Mouse (Mus musculus): ENCODE measurements around the gene Akap6. TPM values are rescaled to one million over a fixed set of nuclear protein-coding genes. Genes with fewer than 3 reads are reported as not detected.

The Akap6 gene
- total and polyA plus RNA-seq, 3 experiments, result 0.12 to 0.42 (median 0.33) TPM

DNA sequence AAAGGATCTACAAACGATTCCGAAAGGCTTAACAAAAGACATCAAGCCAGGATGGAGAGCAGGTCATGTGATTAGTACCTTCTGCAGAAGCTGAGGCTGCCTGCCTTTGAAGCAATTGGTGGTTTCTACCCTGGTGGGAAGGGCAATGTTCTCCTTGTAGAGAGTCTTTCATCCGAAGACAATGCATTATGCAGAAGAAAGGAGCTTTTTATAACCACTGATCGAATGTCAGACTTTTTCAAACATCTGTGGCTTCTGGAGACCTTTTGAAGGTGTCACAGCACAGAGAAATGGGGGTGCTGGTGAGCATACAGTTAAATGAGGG is 97.2 kb downstream of the Akap6 start:
- H3K4me1 ChIP-seq (ENCODE audit: control insufficient read depth in 1 of 2, insufficient read depth in 2 of 2), result peaks cover 14 to 37% of the 10 kb centered on the region in 2 experiments
- no peaks in the 10 kb centered on the region for H3K36me3 ChIP-seq (replicated peaks in 1 of 2; ENCODE audit: control insufficient read depth in 1 of 2, insufficient read depth in 1 of 2, low read length in 1 of 2)
- no peaks in the 10 kb centered on the region for H3K27me3 ChIP-seq (replicated peaks)
- H3K79me2 ChIP-seq (replicated peaks; ENCODE audit: control insufficient read depth, extremely low read depth, insufficient read depth, poor library complexity, severe bottlenecking), result no peaks in the 10 kb centered on the region
- in situ Hi-C loops (cut with MboI; ENCODE audit: low pct_ligation_motif_present, low pct_unique_long_range_greater_than_20kb, low sequenced_read_pairs) (no loop called here), dilution Hi-C loops (cut with MboI; ENCODE audit: extremely low pct_ligation_motif_present, extremely low pct_unique_long_range_greater_than_20kb, low sequenced_read_pairs) (no loop called here)
- no peak overlapping the region for H3K4me3 ChIP-seq (replicated peaks in 1 of 3; ENCODE audit: low read depth in 2 of 3, low read length in 2 of 3, poor library complexity in 1 of 3)
- no peak for TF ChIP-seq GABPA (IDR thresholded peaks at IDR 0.05; ENCODE audit: insufficient replicate concordance, low read depth, low read length)
- 0 out of 2 replicates have a peak, but pooled peaks have one; percentile 6 for TF ChIP-seq MAX (IDR thresholded peaks at IDR 0.05; ENCODE audit: low read length)
- peak; percentile 2; the same call in 1 of the 2 replicates for TF ChIP-seq EP300 (IDR thresholded peaks at IDR 0.05; ENCODE audit: low read length)
- 0 out of 2 replicates have a peak, but pooled peaks have one; percentile 14 for TF ChIP-seq USF2 (conservative IDR thresholded peaks at IDR 0.05; ENCODE audit: low read depth, low read length)
- TF ChIP-seq MXI1 (IDR thresholded peaks at IDR 0.05; ENCODE audit: low read depth, low read length), result no peak
- 0 out of 2 replicates have a peak, but pooled peaks have one; percentile 10 for TF ChIP-seq RCOR1 (conservative IDR thresholded peaks at IDR 0.05; ENCODE audit: low read depth, low read length)
- TF ChIP-seq USF1 (IDR thresholded peaks at IDR 0.05; ENCODE audit: low read depth, low read length), result peak; percentile 34
- no peak overlapping the region for H3K9ac ChIP-seq (ENCODE audit: insufficient read depth, low read depth)
- DNase-seq (ENCODE audit: extremely low read depth), result peak; percentile 39
- H3K4me2 ChIP-seq (ENCODE audit: insufficient read depth, low read depth, poor library complexity, severe bottlenecking), result peak overlapping the region; percentile 96
- no peak overlapping the region for H3K27ac ChIP-seq (ENCODE audit: insufficient read depth, low read depth)
- no peaks in the 10 kb centered on the region for H3K9me3 ChIP-seq (replicated peaks; ENCODE audit: low read length)

DNA sequence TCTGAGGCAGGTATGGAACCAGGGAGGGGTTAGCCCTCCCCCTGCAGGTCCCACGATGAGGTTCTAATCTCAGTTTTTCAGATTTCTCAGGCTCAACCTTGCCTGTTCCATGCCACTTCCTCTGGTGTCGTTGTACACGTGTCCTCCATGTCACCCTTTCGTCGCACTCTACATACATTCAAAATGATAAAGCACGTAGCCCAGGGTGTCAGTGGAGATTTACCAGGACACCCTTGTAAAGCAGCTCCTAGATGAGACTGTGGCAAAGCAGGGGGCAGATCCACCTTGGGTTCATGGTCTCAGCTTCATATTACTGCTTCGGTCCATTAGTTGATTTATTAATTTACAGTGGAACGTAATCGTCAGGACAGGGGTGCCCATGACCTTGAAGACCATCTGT is 100.5 kb downstream of the Akap6 start:
- TF ChIP-seq JUN (IDR thresholded peaks at IDR 0.05; ENCODE audit: insufficient read depth, low read depth, low read length), result no peak
- no peak for TF ChIP-seq MAX (IDR thresholded peaks at IDR 0.05; ENCODE audit: low read length)
- no peak for TF ChIP-seq TBP (conservative IDR thresholded peaks at IDR 0.05; ENCODE audit: low read depth, low read length)
- no peak for TF ChIP-seq USF1 (IDR thresholded peaks at IDR 0.05; ENCODE audit: low read depth, low read length)
- TF ChIP-seq ZC3H11A (IDR thresholded peaks at IDR 0.05; ENCODE audit: low read depth, low read length), result no peak
- TF ChIP-seq RCOR1 (conservative IDR thresholded peaks at IDR 0.05; ENCODE audit: low read depth, low read length), result no peak
- TF ChIP-seq CHD1 (IDR thresholded peaks at IDR 0.05; ENCODE audit: low read depth, low read length), result no peak
- no peak for TF ChIP-seq ZNF384 (IDR thresholded peaks at IDR 0.05; ENCODE audit: low read depth, low read length)
- no peak for TF ChIP-seq TCF12 (IDR thresholded peaks at IDR 0.05; ENCODE audit: low read depth, low read length)
- TF ChIP-seq ELF1 (IDR thresholded peaks at IDR 0.05; ENCODE audit: low read depth, low read length), result no peak
- TF ChIP-seq E2F4 (IDR thresholded peaks at IDR 0.05; ENCODE audit: insufficient replicate concordance, low read depth, low read length), result no peak
- TF ChIP-seq UBTF (IDR thresholded peaks at IDR 0.05; ENCODE audit: low read depth, low read length), result no peak
- no peak for TF ChIP-seq HCFC1 (IDR thresholded peaks at IDR 0.05; ENCODE audit: low read depth, low read length)
- no peak for TF ChIP-seq MXI1 (IDR thresholded peaks at IDR 0.05; ENCODE audit: low read depth, low read length)
- no peak for TF ChIP-seq ZKSCAN1 (IDR thresholded peaks at IDR 0.05; ENCODE audit: borderline replicate concordance, low read depth, low read length)
- TF ChIP-seq IRF4 (IDR thresholded peaks at IDR 0.05; ENCODE audit: low read depth, low read length), result no peak
- no peak for TF ChIP-seq MEF2A (IDR thresholded peaks at IDR 0.05; ENCODE audit: borderline replicate concordance, low read depth, low read length)
- TF ChIP-seq ETS1 (conservative IDR thresholded peaks at IDR 0.05; ENCODE audit: low read depth, low read length), result no peak
- no peak for TF ChIP-seq RAD21 (IDR thresholded peaks at IDR 0.05; ENCODE audit: low read depth, low read length)
- no peak overlapping the region for H3K4me3 ChIP-seq (replicated peaks in 1 of 3; ENCODE audit: low read depth in 2 of 3, low read length in 2 of 3, poor library complexity in 1 of 3)
- no peaks in the 10 kb centered on the region for H3K36me3 ChIP-seq (replicated peaks in 1 of 2; ENCODE audit: control insufficient read depth in 1 of 2, insufficient read depth in 1 of 2, low read length in 1 of 2)
- H3K4me1 ChIP-seq (ENCODE audit: control insufficient read depth in 1 of 2, insufficient read depth in 2 of 2), result peaks cover 6 to 23% of the 10 kb centered on the region in 2 experiments
- H3K4me2 ChIP-seq (ENCODE audit: insufficient read depth, low read depth, poor library complexity, severe bottlenecking), result no peak overlapping the region
- no peaks in the 10 kb centered on the region for H3K79me2 ChIP-seq (replicated peaks; ENCODE audit: control insufficient read depth, extremely low read depth, insufficient read depth, poor library complexity, severe bottlenecking)
- H3K9me3 ChIP-seq (replicated peaks; ENCODE audit: low read length), result no peaks in the 10 kb centered on the region
- H3K9ac ChIP-seq (ENCODE audit: insufficient read depth, low read depth), result no peak overlapping the region
- no peaks in the 10 kb centered on the region for H3K27me3 ChIP-seq (replicated peaks)
- no peak overlapping the region for H3K27ac ChIP-seq (ENCODE audit: insufficient read depth, low read depth)
- DNase-seq (ENCODE audit: extremely low read depth), result no peak
- dilution Hi-C loops (cut with MboI; ENCODE audit: extremely low pct_ligation_motif_present, extremely low pct_unique_long_range_greater_than_20kb, low sequenced_read_pairs), result no loop called here
- in situ Hi-C loops (cut with MboI; ENCODE audit: low pct_ligation_motif_present, low pct_unique_long_range_greater_than_20kb, low sequenced_read_pairs), result no loop called here
